Mouse (Mus musculus): Measurements from ENCODE around the gene Cyp2s1.
"Not testable (repeated sequence)": the region's sequence is repeated elsewhere in the genome, so short reads cannot be mapped to it uniquely, and the experiment has no call there.

Gene Cyp2s1

DNA sequence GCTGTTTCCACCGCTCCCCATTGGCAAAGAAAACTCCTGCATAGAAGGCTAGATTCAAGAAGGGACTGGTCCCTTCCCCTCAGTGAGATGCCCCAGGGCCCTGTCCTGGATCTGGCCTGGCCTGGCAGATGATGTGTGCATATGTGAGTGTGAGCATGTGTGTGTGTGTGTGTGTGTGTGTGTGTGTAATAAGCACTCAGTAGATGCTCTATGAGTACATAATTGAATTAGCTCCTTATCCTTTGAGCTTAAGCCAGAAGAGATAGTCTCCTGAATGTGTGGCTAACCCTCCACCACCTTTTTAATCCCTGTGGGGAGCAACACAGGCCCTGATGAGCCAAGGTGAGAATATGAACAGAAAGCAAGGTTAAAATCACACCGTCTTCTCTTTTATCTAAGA, 5.0 kb downstream of the Cyp2s1 start:
- no peak for DNase-seq (ENCODE audit: low read depth, low spot score)

DNA sequence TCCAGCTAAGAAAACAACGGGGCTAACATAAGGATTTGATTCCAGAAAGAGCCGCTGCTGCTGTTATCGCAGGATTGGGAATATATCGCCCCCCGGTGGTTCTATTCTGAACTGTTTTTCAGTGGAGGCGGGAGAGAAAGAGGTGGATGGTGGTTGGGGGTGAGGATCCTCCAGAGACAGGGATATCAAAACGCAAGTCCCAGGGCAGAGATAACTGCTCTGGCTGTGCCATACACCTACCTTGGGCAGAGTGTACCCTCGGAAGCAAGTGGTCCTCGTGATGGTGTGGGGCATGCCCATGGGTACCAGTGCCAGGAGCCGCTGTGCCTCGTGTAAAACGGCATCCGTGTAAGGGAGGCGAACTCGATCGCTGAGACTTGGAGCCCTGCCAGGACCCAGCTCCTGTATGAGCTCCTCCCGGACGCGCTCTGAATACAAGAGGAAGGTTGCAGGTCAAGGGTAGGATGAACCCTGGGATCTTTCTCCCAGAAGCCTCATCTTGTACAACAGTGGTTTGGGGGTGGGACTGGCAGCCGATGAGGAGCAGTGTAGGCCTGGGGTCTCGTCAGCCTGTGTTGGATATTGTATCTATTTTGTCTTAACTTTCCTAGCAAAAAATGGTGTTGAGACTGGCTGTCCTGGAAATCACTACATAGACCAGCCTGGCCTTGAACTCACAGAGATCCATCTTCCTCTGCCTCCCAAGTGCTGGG, 10.9 kb downstream of the Cyp2s1 start:
- peak; percentile 72 for DNase-seq (ENCODE audit: low read depth, low spot score)

DNA sequence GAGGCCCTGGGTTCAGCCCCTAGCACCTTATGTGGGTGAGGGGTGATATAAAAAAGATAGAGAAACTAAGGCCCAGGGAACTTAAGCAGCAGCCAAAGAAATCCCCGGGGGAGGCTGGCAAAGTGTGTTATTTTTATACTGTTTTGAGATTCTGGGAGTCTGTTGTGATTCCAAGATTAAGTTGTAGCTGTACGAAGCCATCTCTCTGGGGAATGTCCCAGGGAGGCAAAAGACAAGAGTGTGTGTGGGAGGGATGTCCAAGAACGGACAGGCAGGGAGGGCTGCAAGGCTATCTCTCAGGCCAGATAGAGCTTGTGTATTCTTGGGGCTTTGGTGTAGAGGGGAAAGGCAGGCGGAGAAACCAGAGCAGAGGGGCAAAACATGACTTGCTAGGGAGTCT, 11.9 kb downstream of the Cyp2s1 start:
- DNase-seq (ENCODE audit: low read depth, low spot score) = no peak

DNA sequence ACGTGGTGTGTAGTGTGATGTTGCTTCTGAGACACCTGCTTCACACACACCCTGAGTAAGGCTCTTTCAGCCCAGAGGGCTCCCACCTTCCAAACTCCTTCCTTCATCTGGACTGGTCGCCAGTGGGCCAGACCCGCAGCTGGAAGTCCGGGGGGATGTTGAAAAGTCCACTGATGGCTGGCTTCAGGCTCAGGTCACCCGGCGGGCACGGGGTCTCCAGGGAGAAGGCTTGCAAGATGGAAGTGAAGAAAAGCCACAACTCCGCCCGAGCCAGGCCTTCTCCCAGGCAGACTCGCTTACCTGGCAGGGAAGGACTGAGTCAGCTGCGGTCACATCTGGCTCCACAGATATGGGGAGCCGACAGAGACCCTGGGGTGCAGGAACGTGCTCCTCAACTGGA, 13.3 kb downstream of the Cyp2s1 start:
- DNase-seq (ENCODE audit: low read depth, low spot score) = no peak

GRCm38 (mm10) chr7:25802241-25803125, 14.2 kb downstream of the Cyp2s1 start:
- DNase-seq (ENCODE audit: low read depth, low spot score) = peak; percentile 64

GRCm38 (mm10) chr7:25801031-25801430, 15.7 kb downstream of the Cyp2s1 start:
- no peak for DNase-seq (ENCODE audit: low read depth, low spot score)

GRCm38 (mm10) chr7:25799369-25799768, 17.3 kb downstream of the Cyp2s1 start:
- DNase-seq (ENCODE audit: low read depth, low spot score) = no peak

DNA sequence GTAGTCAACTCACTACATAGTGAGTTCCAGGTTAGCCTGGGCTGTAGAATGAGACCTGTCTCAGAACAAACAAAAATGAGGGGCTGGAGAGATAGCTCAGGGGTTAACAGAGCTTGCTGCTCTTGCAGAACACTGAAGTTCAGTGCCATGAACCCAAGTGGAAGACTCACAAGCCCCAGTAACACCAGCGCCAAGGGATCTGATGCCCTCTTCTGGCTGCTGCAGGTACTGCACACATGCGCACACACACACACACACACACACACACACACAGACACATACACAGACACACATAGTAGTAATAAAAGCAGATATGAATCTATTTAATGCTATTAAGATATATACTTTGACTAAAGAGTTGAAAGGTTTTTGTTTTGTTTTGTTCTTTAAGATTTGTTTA, 18.2 kb downstream of the Cyp2s1 start:
- no peak for DNase-seq (ENCODE audit: low read depth, low spot score)

DNA sequence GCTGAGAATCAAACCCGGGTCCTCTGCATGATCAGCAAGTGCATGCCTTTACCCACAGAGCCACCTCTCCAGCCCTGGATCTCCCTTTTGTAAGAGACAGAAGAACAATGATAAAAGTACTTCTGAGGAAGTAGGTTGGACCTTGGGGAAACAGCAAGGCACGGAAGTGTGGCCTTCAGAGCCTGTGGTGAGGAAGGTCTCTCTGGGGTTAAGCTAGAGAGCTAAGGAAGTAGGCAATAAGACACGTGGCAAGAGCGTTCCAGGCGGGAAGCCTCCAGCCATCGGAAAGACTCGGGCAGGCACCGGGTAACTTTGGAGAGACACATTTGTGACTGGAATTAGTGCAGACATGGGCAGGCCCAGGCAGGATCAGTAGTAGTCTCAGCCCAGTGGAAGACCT, 21.9 kb downstream of the Cyp2s1 start:
- no peak for DNase-seq (ENCODE audit: low read depth, low spot score)

DNA sequence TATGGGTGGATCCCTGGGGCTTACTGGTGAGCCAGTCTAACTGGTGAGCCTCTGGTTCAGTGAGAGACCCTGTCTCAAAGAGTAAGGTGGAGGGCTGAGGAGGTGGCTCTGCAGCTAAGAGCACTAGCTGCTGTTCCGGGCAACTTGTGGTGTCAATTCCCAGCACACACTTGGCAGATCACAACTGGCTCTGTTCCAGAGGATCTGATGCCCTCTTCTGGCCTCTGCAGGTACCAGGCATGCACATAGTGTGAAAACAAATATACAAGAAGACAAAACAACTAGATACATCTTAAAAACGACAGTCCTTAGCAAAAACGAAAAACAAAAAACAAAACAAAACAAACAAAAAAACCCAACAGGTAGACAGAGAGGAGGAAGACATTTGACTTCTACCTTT, 23.0 kb downstream of the Cyp2s1 start:
- no peak for DNase-seq (ENCODE audit: low read depth, low spot score)

DNA sequence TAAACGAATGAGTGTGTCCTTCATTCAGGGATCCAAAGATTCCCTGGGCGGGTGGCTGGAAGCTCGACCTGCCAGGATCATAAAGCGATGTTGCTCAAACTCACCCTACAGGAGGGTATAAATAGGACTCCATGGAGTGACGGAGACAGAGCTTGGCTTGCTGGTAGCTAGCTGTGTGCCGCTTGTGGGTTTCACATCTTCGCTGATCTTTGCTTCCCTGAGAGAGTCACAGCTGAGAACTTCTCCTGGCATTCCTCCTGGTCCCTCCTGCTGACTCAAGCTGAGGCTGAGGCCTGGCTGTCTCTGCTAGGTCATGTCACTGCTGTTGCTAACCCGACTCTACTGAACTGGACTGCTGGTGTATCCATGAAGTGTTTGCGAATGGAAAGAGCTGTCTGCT, 23.7 kb downstream of the Cyp2s1 start:
- not testable (repeated sequence) for DNase-seq (ENCODE audit: low read depth, low spot score)

GRCm38 (mm10) chr7:25790615-25791014, 26.1 kb downstream of the Cyp2s1 start:
- DNase-seq (ENCODE audit: low read depth, low spot score) = no peak

DNA sequence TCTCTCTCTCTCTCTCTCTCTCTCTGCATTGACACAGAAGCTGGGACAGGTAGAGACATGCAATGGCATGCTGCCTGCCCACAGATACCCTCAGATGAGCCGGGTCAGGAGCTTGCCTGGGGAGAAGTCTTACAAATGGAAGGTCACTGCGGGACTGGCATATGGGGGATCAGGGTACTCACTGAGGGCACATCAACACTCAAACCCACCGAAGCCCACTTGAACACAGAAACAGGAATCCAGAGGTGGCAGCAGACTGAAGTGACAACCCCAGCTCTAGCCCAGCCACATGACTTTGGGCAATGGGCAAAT, 27.6 kb downstream of the Cyp2s1 start:
- DNase-seq (ENCODE audit: low read depth, low spot score) = no peak

DNA sequence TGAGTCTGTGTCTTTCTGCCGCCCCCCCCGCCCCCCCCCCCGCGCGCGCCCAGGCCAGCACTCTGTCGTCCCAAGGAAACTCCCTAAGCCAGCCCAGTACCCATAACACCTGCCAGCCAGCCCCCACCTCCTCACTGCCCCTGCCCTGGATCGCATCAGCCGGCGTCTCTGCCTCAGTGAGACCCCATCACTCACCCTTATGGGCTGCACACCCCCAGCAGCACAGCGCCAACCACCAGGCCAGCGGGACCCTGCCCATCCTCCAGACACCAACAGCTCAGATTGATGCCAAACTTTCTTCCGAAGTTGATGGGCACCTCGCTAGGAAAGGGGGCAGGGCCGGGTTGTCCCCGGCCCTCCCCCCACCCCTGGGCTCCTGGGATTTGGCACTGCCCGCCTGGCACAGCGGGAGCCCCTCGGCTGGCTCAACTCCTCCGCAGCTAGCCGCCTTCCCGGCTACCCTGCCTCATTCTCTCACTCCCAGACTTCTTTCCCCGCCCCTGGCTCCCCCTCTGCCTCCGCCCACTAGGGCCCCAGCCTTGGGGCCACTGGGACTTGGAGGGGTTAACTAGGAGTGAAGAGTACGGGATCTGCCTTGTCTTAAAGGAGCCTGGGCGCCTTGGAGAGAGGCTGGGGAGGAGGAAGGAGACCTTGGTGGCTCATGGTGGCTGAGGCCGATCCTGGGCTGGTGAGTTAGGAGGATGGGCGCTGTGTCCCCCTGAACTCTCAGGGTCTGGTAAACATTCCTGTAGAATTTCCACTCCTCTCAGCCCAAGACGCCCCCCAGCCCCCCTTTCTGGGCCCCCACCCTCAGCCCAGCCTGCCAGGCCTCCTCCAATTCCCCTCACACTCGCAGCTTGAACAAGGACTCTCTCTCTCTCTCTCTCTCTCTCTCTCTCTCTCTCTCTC, 28.2 kb downstream of the Cyp2s1 start, which contains the start of gene Axl:
TSS of gene Axl (minus strand) at position 486 of the 909 bp plus-strand sequence.
- peak; percentile 63 for DNase-seq (ENCODE audit: low read depth, low spot score)

GRCm38 (mm10) chr7:25787456-25788219, 29.1 kb downstream of the Cyp2s1 start:
- DNase-seq (ENCODE audit: low read depth, low spot score) = no peak

DNA sequence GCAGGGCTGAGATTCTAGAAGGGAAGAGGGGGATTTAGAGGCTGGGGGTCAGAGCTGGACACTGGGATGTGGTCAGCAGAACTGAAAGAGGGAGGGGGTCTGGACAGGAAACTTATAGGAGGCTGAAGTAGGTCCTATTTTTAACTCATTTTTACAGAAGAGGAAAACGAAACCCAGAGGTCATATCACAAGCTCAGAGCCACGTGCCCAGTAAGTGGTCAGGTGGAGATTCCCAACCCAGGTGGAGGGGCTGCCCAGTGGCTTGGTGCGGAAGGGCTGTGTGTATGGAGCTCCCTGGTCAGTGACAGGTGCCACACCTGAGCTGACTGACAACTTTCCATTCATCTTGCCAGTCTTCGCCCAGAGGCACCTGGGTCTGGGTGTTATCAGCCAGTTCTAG, 29.7 kb downstream of the Cyp2s1 start:
- no peak for DNase-seq (ENCODE audit: low read depth, low spot score)

DNA sequence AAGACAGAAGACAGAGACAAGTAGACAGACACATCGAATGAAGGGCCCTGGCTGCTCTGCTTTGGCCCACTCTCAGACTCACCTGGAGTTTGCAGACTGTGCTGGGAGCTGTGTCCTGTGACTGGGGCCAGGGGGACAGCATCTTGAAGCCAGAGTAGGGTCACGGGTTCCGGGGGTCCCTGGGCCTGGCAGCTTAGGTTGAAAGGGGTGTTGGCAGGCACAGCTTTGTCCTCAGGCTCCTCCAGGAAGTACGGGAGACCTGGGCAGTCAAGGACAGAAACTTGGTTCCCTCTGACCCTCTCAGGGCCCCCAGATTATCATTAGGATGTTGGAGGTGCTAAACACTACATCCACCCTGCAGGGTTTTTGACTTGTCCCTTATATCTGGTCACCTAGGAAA, 31.0 kb downstream of the Cyp2s1 start:
- no peak for DNase-seq (ENCODE audit: low read depth, low spot score)

DNA sequence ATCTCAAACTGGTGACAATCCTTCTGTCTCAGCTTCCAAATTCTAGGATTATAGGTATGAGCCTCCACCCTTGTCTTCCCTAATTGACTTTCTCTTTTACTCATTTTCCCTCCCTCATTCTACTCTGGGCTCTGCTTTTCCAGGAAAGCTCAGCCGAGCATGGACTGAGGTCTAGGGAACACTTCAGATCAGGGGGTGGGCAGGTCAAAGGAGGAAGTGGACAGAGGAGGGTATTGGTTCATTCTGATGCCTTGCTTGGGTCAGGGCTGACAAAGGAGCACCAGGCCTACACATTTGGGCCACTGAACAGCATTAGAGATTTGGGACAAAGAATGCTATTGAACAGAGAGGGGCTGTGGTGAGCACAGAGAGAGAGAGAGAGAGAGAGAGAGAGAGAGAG, 31.9 kb downstream of the Cyp2s1 start:
- DNase-seq (ENCODE audit: low read depth, low spot score) = no peak

DNA sequence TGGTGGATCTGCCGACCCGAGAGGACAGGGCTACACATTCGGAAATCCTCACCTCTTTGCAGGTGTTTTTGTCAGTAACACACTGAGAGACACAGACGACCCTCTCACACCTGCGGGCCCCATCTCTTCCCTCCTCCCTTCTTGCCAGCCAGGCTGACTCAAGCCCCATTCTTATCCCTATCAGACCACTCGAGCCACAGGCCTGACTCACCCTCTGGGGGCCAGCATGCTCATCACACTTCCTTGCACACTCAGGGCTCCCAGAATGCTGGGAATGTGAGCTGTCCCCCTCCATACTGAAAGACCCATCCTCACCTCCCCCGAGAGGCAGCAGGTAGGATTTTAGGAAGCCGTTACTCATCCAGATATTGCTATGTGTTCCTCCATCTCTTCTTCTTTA, 33.0 kb downstream of the Cyp2s1 start:
- DNase-seq (ENCODE audit: low read depth, low spot score) = no peak

DNA sequence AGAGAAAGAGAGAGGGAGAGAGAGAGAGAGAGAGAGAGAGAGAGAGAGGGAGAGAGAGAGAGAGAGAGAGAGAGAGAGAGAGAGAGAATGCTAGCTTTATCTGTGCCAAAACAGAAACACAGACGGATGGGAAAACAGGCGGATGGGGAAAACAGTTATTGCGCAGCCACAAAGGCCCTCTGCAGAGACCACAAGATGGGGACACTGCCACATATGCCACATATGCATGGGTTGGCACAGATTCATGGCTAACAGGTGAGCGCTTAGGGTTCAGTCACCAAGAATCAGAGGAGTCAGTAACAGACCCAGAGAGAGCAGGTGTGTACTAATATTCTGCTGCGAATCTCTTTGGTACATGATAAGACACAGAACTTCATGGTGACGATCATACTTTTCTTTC, 34.0 kb downstream of the Cyp2s1 start:
- no peak for DNase-seq (ENCODE audit: low read depth, low spot score)

- DNase-seq (ENCODE audit: low read depth, low spot score) = no peak
Measured at GRCm38 (mm10) chr7:25781937-25782610, 34.6 kb downstream of the Cyp2s1 start.

Measured in embryo, embryonic 11.5 days (tissue).